Mouse (Mus musculus): Measurements from ENCODE around the gene Enox1.

- TF ChIP-seq CTCF (conservative IDR thresholded peaks at IDR 0.05; ENCODE audit: insufficient read depth, insufficient read length, low read depth, low read length), result no peak
- no peak for TF ChIP-seq POLR2A (IDR thresholded peaks at IDR 0.05; ENCODE audit: low read depth, low read length)
Measured at GRCm38 (mm10) chr14:77369070-77369469, 212.5 kb downstream of the Enox1 start.

Measured in kidney, adult 2 months (tissue).